Mouse (Mus musculus) spleen, adult 2 months (tissue): ENCODE measurements around the gene Ccpg1.

Source experiments
- CTCF ChIP-seq: fragments of 200-500 bp; IDR thresholded peaks from 2 replicates; pipeline ENCODE4 v1.5.1; 2011; ENCODE audit warnings: mild to moderate bottlenecking, inconsistent platforms; ENCODE audit not compliant: insufficient read depth, insufficient read length, insufficient replicate concordance; ENCODE audit errors: extremely low read depth
- POLR2A ChIP-seq: fragments of 200-500 bp; IDR thresholded peaks from 2 replicates; pipeline ENCODE4 v1.6.1; 2011; ENCODE audit warnings: low read depth, low read length, inconsistent platforms

GRCm38 (mm10) chr9:73040080-73040479 is 54.9 kb downstream of the Ccpg1 start, which contains the start of gene Pigb:
- TF ChIP-seq CTCF: no peak
- no peak for TF ChIP-seq POLR2A
